Mouse (Mus musculus): ENCODE data around the gene Ckm.

DNA sequence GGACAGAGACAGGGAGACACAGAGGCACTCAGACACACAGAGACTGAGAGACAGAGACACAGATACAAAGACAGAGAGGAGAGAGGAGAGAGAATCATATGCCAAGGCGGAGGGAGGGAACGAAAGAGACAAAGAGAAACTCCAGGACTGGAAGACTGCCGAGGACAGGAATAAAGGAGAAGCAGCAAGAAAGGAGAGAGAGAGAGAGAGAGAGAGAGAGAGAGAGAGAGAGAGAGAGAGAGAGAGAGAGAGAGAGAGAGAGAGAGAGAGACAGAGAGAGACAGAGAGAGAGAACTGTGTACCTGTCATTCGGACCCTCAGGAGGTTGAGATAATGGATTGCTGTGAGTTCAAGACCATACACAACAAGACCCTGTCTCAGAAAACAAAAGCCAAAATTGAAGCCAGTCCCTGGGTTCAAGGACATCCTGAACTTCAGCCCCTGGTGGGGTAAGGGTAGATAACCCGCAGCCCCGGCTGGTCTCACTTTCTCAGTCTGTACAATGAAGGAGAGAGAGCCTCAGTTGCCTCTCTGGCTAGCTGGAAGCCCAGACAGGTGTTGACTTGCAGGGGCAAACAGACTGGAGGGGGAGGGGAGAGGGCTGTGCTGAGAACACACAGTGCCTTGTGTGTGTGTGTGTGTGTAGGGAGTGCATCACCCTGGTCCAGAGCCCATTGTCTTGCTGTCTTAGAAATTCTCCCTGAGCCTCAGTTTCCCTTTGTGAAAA is 54.7 kb downstream of the Ckm start:
- TF ChIP-seq POLR2A (IDR thresholded peaks at IDR 0.05; ENCODE audit: extremely low read depth, insufficient read depth, low read length) (no peak), CTCF (IDR thresholded peaks at IDR 0.05; ENCODE audit: extremely low read depth, insufficient read depth, low read length) (no peak)

Measured in cortical plate, adult 2 months (tissue).